Mouse (Mus musculus) adrenal gland, postnatal 25 days (tissue): Measurements from ENCODE around the gene Mboat2. TPM values are rescaled to one million over a fixed set of nuclear protein-coding genes. Genes with fewer than 3 reads are reported as not detected.

Experiments used
- DNase-seq: peaks from one replicate; pipeline ENCODE4 v3.0.0; 2021; ENCODE audit warnings: mixed read lengths
- total RNA-seq: library from RNA; stranded (reverse); gene quantifications from 2 replicates; pipeline ENCODE4 v1.2.3, GENCODE M21; 2021

Gene Mboat2
- total RNA-seq, 1 experiment from 2014 or later, result 21.0 TPM

- DNase-seq, result no peak
Observed at GRCm38 (mm10) chr12:24902736-24903135, 72.1 kb downstream of the Mboat2 start.

DNA sequence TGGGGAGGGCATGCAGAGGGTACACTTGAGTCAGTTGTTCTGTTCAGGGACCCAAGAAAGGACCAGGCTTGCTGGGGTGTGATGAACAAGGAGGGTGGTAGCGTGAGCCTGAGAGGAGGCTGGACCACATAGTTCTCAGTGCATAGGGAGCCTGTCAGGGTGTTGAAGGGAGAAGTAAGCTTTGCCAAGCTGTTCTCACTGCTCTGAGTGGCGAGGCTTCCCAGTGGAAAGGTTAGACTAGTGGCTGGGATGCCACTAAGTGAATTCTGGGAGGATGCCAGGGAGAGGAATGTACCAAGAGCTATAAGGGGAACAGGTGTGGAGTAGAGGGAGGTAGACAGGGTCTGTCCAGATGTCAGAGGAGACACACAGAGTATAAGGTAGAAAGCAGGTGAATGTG, 77.2 kb downstream of the Mboat2 start:
- no peak for DNase-seq

GRCm38 (mm10) chr12:24909679-24910078, 79.0 kb downstream of the Mboat2 start:
- no peak for DNase-seq

DNA sequence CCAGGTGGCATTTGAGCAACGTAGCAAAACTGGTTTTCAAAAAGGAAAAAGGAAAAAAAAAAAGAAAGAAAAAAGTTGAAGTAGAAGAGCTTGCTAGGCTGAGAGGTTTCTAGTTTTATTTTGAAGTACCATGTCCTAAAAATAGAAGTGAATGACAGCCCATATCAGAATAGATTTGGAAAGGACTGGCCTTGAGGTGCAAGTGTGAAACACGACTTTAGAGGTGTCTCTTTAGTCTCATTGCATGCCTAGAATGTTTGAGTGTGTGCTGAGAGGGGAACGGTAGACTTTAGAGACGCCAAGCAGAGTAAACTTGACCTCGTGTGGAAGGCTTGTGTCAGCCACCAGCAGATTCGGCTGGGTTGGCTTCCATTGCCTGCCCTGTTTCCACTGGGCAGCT, 81.5 kb downstream of the Mboat2 start:
- no peak for DNase-seq

DNA sequence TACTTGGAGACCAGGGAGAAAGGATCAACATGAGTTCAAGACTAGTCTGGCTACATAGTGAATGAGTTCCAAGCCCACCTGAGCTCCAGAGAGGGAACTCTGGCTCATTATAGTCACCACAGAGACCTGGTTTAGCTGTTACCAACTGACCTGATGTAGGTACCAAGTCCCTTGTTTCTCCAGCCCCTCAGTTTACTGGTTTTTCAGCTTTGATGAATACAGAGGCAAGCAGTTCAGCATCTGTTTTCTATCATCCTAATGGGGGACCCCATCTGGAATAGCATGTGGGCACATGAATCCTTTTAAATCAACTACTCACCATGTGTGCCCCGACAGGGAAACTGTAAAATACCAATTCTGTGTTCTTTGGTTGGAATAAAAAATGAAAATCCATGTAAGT, 82.2 kb downstream of the Mboat2 start:
- DNase-seq, result no peak

GRCm38 (mm10) chr12:24918575-24919262, 88.0 kb downstream of the Mboat2 start:
- DNase-seq, result no peak

DNA sequence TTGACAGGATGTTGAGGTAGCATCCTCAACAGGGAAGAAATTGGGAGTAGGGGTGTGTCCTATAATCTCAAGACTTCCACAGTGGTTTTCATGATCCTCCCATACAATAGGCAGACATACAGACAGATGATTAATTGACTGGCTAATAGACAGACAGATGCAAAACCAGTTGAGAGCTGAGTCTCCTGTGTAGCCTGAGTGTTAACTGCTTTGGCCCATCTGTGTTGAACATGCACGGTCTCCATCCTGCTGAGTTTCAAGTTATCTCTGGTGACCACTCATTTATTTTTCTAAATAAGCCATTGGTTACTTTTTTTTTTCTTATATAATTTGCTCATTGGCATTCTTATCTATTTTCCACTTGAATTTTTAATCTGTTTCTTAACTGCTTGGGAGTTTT, 90.2 kb downstream of the Mboat2 start:
- DNase-seq, result no peak

- no peak for DNase-seq
Observed at GRCm38 (mm10) chr12:24924003-24924402, 93.3 kb downstream of the Mboat2 start.

DNA sequence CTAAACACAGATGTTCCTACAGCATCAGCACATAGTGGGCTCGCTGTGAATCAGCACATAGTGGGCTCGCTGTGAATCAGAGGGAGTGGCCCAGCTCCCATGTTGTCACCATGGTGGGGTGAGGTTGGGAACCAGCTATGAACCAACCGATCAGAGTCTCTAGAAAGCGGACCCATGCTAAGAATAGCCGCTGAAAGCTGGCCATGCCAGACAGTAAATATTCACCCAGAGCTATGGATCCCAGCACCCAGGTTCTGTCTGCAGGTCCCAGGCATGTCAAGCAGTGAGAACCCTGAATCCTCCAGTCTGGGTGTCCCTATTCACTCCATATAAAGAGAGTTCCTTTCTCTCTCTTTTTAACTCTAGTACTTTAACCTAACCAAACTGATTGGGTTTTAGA, 94.6 kb downstream of the Mboat2 start:
- no peak for DNase-seq

DNA sequence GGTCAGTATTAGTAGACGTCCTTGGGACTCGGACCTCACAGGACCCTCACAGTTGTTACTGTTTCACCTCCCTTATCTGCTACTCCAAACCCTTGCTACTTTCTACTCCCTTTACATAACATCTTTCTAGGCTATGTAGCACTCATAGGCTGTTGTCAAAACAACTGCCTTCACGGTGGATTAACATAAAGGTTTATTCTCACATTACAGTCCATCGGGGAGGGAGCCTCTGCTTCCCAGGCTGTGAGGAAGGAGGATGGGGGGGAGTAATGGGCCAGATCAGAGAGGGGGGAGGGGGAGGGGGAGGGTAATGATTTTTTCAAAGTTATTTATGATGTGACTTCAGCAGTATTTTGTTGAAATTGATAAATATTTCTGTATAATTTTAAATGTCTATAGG, 95.0 kb downstream of the Mboat2 start:
- DNase-seq, result no peak

DNA sequence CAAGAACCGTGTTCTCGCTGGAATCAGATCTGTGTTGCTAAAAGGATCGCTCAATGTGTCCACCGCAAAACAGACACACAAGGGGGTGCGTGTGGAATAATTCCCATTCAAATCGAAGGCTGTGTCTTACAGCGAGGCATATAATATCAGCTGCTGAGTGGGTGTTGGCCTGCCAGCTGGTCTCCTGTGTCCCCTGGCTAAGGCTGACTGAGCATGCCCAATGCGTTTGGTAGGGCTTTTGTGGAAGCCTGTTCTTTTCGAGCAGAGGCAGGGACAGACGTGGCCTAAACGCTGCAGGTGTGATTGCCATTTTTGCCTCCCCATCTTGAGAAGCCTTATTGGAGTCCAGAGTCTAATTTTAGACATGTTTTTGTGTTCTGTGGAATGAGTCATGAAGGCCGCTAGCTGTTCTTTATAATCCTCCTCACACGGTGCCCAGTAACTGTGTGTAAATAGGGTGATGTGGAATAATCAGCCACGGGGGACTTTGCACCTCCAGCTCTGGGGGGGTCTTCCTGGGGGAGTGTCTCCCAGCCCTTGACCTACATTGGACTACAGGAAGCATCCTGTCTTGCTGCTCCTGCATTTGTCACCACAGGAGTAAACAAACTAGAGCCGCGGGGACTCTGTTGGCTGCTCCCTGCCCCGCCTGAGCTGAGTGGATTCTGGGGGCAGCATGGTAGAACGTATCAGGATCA, 97.5 kb downstream of the Mboat2 start:
- no peak for DNase-seq

GRCm38 (mm10) chr12:24929043-24929442, 98.4 kb downstream of the Mboat2 start:
- DNase-seq, result no peak

DNA sequence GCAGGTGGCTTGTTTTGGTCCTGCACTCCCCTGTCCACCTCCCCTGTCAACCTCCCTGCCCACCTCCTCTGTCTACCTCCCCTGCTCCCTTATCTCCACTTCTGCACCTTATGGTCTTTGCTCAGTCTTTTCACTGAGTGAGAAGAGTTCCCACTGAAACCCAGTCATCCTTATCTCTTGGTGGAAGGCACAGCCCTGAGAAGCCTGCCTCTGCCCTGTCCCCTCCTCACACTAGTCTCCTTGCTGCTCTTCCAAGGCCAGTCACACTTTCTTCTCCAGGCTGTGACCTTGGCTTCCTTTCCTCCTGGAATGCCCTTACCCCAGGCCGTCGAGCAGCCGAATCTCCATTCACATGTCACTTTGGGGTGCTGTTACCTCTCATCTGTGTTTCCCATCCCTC, 100.1 kb downstream of the Mboat2 start:
- DNase-seq, result no peak

GRCm38 (mm10) chr12:24932120-24932519, 101.4 kb downstream of the Mboat2 start:
- no peak for DNase-seq

DNA sequence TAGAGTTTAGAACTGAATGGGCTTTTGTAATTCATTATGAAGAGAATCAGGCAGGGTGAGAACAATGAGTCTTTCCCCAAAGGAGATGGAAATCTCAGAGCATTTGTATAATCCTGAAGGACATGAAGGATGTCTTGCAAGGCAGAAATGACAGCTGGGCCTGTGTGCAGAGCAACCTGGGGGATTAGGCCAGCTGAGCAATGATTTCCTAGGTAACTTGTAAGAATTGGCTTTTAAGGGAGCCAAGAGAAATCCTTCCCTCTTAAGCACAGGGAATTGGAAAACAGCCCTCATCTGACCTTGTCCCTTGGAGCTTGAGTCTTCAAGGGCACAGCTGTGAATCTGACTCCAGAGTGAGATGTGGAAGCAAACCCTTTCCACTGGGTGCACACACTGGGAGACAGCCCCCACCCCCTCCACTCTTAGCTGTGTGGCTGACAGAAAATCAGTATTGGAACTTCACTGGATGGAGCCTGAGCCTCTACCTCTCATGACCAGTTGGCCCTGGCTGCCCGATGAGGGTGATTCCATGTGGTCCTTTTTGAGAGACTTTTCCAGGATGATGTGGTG, 102.6 kb downstream of the Mboat2 start:
- no peak for DNase-seq

- peak; percentile 56 for DNase-seq
Observed at GRCm38 (mm10) chr12:24933996-24934395, 103.3 kb downstream of the Mboat2 start.

- no peak for DNase-seq
Observed at GRCm38 (mm10) chr12:24936281-24936680, 105.6 kb downstream of the Mboat2 start.

DNA sequence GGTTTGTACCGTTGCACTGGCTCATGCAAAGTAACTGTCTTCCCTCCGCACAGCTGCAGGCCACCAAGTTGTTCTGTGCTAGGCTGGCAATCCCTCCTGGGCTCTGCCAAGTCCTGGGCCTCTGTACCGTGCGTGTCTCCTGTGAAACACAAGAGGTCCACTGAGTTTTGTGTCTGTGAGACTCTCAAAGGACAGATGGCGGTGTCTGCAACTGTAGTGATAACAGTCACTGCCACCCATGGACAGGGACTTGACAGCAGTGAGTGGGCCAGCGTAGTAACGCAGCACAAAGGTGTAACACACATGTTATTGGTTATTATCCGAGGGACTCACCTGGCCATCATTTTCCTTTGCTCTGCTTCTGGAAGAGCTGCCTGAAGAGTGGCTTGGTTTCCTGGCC, 108.7 kb downstream of the Mboat2 start:
- no peak for DNase-seq

GRCm38 (mm10) chr12:24942619-24943287, 112.1 kb downstream of the Mboat2 start:
- DNase-seq, result no peak

DNA sequence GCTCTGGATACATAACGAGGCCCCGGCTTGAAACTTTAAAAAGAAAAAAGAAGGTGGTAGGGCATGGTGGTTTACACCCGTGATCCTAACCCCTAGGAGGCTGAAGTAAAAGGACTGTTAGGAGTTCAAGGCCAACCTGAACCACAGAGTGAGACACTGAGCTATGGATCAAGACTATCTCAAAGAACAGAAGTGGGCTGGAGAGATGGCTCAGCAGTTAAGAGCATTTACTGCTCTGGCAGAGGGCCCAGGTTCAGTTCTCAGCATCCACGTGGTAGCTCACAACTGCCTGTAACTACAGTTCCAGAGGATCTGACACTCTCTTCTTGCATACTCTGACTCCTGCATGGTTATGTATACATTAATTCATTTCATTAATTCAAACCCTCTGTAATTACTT, 112.7 kb downstream of the Mboat2 start:
- no peak for DNase-seq

DNA sequence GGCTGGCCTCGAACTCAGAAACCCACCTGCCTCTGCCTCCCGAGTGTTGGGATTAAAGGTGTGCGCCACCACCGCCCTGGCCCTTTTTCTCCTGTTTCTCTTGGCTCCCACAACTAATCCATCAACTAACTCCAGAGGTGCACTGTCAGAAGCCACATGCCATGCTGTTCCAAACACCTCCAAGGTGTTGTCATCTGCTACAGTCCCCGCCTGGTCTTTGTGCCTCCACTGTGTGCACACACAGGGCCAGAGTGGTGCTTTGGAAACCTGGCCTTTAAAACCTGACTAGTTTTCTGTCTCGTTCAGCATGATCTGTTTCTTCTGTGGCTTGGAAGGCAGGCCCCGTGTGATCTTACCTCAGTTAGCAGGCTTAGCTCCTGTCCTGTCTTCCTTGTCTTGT, 113.9 kb downstream of the Mboat2 start:
- no peak for DNase-seq

DNA sequence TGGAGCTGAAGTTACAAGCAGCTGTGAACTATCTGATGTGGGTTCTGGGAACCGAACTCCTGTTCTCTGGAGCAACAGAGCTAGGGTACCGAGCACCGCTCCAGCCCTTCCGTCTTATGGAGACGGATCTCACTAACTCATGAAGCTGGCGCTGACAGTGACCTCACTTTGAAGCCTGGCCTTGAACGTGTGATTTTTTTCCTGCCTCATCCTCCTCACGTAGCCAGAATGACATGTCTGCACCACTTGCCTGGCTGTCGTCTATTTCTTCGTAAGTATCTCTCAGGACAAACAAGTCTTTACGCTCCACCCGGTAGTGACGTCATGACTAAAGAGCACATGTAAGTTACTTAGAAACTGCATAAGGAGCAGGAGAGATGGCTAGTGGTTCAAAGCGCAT, 116.4 kb downstream of the Mboat2 start:
- no peak for DNase-seq

DNA sequence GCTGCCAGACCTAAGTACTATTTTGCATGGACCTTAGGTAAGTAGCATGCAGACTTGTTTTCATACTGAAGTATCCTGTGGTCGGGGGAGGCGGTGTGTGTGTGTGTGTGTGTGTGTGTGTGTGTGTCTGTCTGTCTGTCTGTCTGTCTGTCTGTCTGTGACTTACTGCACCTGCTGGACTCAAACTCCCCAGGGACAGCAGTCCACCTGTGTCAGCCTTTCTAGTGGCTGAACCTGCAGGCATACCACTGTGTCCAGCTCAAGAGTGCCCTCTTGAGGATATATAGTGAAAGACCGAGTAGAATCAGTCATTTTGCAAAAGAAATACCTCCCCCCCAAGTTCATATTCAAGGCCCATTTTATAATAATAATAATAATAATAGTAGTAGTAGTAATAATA, 117.7 kb downstream of the Mboat2 start:
- peak; percentile 26 for DNase-seq
